Mouse (Mus musculus): Measurements from ENCODE around the gene Hist1h4d. TPM values are rescaled to one million over a fixed set of nuclear protein-coding genes. Genes with fewer than 3 reads are reported as not detected.
"Not testable (repeated sequence)": the region's sequence is repeated elsewhere in the genome, so short reads cannot be mapped to it uniquely, and the experiment has no call there.

Hist1h4d gene
- total RNA-seq, 2 experiments from 2014 or later = 61.5 to 67.6 TPM

DNA sequence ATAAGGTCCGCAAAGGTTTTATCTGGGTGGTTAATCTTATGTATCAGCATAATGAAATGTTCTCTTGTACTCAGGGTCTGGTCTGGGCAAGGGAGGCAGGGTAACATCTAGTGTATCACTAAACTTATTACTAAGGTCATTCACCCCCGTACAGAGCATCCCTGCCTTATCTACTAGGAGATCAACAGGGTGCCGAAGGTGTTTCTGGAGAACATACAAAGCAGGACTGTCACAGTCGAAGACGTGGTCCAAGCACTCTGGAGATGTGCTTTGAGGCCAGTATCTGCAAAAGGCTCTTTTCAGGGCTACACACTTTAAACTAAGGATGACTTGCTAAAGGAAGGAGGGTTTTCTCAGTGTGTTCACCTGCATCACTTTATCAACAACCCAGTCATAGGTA is 34.7 kb upstream of the Hist1h4d start:
- no peak for DNase-seq
- intact Hi-C loops (cut with DNase I) = no loop called here

DNA sequence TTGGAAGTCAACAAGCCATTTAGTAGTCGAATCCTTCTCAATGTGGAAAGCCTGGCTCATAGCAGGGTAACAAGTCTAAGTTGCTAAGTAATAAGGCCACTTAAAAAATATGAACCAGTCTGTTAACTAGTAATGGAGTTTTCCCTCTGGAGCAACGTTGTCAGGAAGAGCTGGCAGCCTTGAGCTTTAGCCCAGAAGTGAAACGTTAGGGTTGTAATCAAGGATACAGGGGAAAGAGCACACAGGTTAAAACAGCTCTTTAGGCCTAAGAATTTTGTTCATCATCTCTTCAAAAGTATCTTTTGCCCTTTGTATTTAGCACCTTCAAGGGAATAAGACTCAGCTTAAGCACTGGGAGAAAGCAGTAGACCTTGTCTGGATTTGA is 30.6 kb upstream of the Hist1h4d start:
- no peak for DNase-seq
- intact Hi-C loops (cut with DNase I) = loop anchor here (2.0 kb wide), 1 partner anchor 18 kb away; no protein-coding TSS in a partner anchor

DNA sequence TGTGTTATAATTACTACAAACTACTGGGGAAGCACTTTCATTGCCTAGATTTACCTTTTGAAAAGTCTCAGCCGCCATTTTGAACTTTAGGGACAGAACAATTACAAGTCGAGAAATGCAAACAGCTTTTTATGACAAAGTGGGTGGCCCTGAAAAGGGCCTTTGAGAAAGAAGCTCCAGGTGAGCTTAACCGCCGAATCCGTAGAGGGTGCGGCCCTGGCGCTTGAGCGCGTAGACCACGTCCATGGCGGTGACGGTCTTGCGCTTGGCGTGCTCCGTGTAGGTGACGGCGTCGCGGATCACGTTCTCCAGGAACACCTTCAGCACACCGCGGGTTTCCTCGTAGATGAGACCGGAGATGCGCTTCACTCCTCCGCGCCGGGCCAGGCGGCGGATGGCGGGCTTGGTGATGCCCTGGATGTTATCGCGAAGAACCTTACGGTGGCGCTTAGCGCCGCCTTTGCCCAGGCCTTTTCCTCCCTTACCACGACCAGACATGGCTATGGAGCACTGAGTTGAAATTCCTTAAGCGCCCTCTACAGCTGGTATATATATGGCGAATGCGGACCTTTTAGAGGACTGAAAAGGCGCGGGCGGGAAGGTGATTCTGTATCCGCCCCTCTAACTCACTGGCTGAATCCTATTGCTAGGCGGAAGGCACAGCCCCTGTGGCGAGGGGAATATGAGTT is 30.1 kb upstream of the Hist1h4d start, which contains the start of gene Hist1h4f:
Gene Hist1h4f (minus strand): TSS at position 503 of the 689 bp plus-strand sequence.
- intact Hi-C loops (cut with DNase I) = loop anchor here (2.0 kb wide), 1 partner anchor 18 kb away; no protein-coding TSS in a partner anchor

DNA sequence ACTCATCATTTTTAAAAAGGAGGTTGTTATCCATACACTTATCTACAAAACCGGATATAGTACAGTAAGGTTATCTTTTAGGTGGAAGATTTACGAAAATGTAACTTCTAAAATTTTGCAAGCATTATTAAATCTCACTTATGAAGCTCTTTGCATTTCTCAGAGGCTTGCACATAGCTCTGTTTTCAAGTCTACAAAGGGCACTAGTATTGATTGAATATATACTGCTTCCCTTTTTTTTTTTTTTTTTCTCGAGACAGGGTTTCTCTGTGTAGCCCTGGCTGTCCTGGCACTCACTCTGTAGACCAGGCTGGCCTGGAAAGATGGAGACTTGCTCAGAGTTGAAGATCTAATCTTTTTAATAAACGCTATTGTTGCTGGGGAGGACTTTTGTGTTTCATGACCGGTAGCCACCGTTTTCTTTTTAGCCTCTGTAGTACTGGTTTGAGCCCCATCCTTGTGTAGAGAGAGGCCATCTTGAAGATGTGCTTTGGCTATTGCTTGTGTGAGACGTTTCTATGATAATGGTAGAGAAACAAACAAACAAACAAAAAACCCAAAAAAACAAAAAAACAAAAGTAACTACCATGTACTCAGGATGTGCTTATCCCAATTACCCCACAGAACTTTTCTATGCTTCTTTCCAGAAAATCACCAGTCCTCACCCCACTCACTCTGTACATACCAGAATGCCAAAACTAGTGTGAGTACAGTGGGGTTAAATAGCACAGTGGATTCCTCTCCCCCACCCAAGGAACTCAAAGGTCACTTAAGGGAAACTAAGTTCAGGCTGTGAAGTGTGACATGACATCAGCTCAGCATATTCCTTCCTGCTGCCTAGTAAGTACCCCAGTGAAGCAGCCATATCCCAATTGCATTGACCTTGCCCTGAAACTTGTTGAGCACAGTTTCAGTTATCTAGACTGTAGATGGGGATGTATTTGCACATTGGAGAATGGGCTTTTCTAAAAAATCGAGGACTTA is 29.2 kb upstream of the Hist1h4d start:
- no peak for DNase-seq
- intact Hi-C loops (cut with DNase I) = loop anchor here (2.0 kb wide), 1 partner anchor 17 kb away; no protein-coding TSS in a partner anchor

More for the DNA sequence above, 30.1 kb upstream of the Hist1h4d start, which contains the start of gene Hist1h4f:
- DNase-seq = peak; percentile 75 to 76

- intact Hi-C loops (cut with DNase I) = no loop called here
- DNase-seq = no peak
Measured at GRCm38 (mm10) chr13:23552962-23553361, 28.4 kb upstream of the Hist1h4d start, which contains the start of gene Hist1h1d. Gene Hist1h1d (plus strand): TSS chr13:23553262.

DNA sequence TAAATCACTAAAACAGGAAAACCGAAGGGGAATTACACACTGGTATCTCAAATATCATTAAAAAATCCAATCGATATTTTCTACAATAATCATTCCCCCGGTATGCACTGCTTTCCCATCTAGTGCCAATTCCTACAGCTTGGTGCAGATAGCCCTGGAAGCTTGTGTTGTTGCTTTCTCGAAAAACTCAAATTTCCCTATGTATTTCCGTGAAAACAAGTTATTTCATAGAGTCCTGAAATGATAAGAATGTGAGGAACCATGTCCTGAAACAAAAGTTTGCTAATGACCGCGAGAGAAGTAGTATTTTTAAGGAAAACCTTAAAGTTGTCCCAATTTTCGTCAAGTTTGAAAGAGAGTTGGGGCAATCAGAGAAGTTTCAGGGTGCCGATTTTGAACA is 27.0 kb upstream of the Hist1h4d start:
- intact Hi-C loops (cut with DNase I) = no loop called here
- no peak for DNase-seq

DNA sequence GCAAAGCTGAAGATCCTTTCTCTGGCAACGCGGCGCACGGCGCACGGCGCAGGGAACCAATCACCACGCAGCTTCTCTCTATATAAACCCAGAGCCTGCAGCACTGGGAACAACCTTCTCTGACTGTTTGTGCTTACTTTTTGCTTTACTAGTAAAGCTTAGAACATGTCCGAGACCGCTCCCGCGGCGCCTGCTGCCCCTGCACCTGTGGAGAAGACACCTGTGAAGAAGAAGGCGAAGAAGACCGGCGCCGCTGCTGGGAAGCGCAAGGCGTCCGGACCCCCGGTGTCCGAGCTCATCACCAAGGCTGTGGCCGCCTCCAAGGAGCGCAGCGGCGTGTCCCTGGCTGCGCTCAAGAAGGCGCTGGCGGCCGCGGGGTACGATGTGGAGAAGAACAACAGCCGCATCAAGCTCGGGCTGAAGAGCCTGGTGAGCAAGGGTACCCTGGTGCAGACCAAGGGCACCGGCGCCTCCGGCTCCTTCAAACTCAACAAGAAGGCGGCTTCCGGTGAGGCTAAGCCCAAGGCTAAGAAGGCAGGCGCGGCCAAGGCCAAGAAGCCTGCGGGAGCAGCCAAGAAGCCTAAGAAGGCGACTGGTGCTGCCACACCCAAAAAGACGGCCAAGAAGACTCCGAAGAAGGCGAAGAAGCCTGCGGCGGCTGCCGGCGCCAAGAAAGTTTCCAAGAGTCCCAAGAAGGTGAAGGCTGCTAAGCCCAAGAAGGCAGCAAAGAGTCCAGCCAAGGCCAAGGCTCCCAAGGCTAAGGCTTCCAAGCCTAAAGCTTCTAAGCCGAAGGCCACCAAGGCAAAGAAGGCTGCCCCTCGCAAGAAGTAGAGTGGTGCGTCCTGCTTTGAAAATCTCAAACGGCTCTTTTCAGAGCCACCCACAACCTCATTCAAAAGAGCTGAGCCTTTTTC is 26.2 kb upstream of the Hist1h4d start:
- intact Hi-C loops (cut with DNase I) = no loop called here

GRCm38 (mm10) chr13:23555839-23556416 is 25.5 kb upstream of the Hist1h4d start:
- intact Hi-C loops (cut with DNase I) = no loop called here
- DNase-seq = peak; percentile 52 to 70

More for the DNA sequence above, 26.2 kb upstream of the Hist1h4d start:
- peak; percentile 67 to 69 for DNase-seq

- intact Hi-C loops (cut with DNase I) = no loop called here
- no peak for DNase-seq
Measured at GRCm38 (mm10) chr13:23556906-23557305, 24.5 kb upstream of the Hist1h4d start.

GRCm38 (mm10) chr13:23560699-23561098 is 20.7 kb upstream of the Hist1h4d start:
- DNase-seq; intact Hi-C loops (cut with DNase I): not testable (repeated sequence)

- DNase-seq; intact Hi-C loops (cut with DNase I): not testable (repeated sequence)
Measured at GRCm38 (mm10) chr13:23561531-23561882, 19.9 kb upstream of the Hist1h4d start.

- intact Hi-C loops (cut with DNase I) = not testable (repeated sequence)
- DNase-seq = peak; percentile 89 to 92
Measured at GRCm38 (mm10) chr13:23561883-23562659, 19.3 kb upstream of the Hist1h4d start, which contains the start of gene Hist1h3e. Gene Hist1h3e (minus strand): TSS chr13:23562369.

GRCm38 (mm10) chr13:23562699-23563462 is 18.5 kb upstream of the Hist1h4d start:
- intact Hi-C loops (cut with DNase I) = no loop called here
- DNase-seq = peak in 1 of 2 experiments; percentile 38

DNA sequence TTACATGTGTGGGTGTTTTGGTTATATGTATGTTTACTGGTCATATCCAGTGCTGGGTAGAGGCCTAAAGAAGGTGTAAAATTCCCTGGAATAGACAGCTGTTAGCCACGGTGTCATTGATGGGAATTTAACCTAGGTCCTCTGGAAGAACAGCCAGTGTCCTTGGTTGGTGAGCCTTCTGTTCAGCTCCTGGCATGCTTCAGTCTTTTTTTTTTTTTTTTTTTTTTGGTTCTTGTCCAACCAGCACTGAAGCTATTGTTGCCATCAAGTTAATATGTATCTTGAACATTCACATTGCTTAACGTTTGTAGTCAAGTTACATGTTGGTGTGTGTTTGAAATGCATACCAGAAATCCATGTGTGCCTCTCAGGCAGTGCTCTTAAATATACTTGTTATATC is 16.9 kb upstream of the Hist1h4d start:
- intact Hi-C loops (cut with DNase I) = no loop called here
- DNase-seq = no peak

GRCm38 (mm10) chr13:23570261-23571021 is 11.0 kb upstream of the Hist1h4d start:
- intact Hi-C loops (cut with DNase I); DNase-seq: not testable (repeated sequence)

DNA sequence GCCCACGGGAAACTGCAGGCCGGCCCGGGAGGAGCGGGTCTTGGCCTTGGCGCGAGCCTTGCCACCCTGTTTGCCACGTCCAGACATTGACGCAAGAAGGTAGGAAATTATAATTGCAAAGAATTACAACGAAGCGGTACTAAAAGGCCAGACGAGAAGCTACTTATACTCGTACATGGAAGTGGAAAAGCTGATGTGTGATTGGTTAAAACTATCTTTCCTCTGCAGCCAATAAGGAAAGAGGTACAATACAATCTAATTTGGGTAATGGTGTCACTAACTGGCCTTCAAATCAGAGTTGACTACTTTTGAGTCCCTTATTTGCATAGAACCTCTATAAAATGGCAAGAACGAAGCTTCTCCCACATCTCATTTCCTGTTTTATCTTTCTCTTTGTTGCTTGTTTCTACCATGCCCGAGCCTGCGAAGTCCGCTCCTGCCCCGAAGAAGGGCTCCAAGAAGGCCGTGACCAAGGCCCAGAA is 10.3 kb upstream of the Hist1h4d start, which contains the start of the genes Hist1h2ae and Hist1h2bg:
Gene Hist1h2ae (minus strand): TSS at position 199 of the 482 bp plus-strand sequence.
Gene Hist1h2bg (plus strand): TSS at position 375 of the 482 bp plus-strand sequence.
- intact Hi-C loops (cut with DNase I) = no loop called here
- DNase-seq = peak; percentile 56 to 78
